Mouse (Mus musculus) cortical plate, adult 2 months (tissue): ENCODE data around the gene Fgd6.

Experiments used
- CTCF ChIP-seq: fragments of 200-500 bp; IDR thresholded peaks from 2 replicates; pipeline ENCODE4 v1.5.1; 2011; ENCODE audit warnings: mild to moderate bottlenecking, control low read depth, low read length; ENCODE audit not compliant: insufficient read depth; ENCODE audit errors: extremely low read depth
- POLR2A ChIP-seq: fragments of 200-500 bp; IDR thresholded peaks from 2 replicates; pipeline ENCODE4 v1.6.1; 2011; ENCODE audit warnings: mild to moderate bottlenecking, low read length, control low read depth; ENCODE audit not compliant: insufficient read depth; ENCODE audit errors: extremely low read depth

GRCm38 (mm10) chr10:94107607-94108006, 71.8 kb downstream of the Fgd6 start:
- no peak for TF ChIP-seq CTCF
- TF ChIP-seq POLR2A: no peak
